Mouse (Mus musculus) stomach, embryonic 16.5 days (tissue): ENCODE measurements around the gene Tcl1b2. TPM values are rescaled to one million over a fixed set of nuclear protein-coding genes. Genes with fewer than 3 reads are reported as not detected.
"Not testable (repeated sequence)": the region's sequence is repeated elsewhere in the genome, so short reads cannot be mapped to it uniquely, and the experiment has no call there.

Experiments
- ATAC-seq: fragments of 200-750 bp; cut with Nextera tagmentation; 2 replicates; pipeline ENCODE4 v1.8.0; 2017; ENCODE audit warnings: moderate number of reproducible peaks, moderate TSS enrichment; ENCODE audit not compliant: insufficient read depth, low FRiP score
- H3K27ac ChIP-seq: fragments of 300-500 bp; sonication (generic); 2 replicates; pipeline ENCODE4 v1.5.1; 2014; ENCODE audit warnings: low read length
- H3K27me3 ChIP-seq: fragments of 300-500 bp; sonication (generic); 2 replicates; pipeline ENCODE4 v1.6.1; 2014; ENCODE audit warnings: low read length, control low read depth, mixed read lengths; ENCODE audit not compliant: control insufficient read depth, insufficient read depth
- H3K36me3 ChIP-seq: fragments of 300-500 bp; sonication (generic); 2 replicates; pipeline ENCODE4 v1.6.1; 2014; ENCODE audit warnings: low read length; ENCODE audit not compliant: control insufficient read depth, insufficient read depth
- H3K4me1 ChIP-seq: fragments of 300-500 bp; sonication (generic); 2 replicates; pipeline ENCODE4 v1.6.1; 2014; ENCODE audit warnings: low read length, control low read depth, mixed read lengths; ENCODE audit not compliant: control insufficient read depth, insufficient read depth
- H3K4me2 ChIP-seq: fragments of 300-500 bp; sonication (generic); 2 replicates; pipeline ENCODE4 v1.6.1; 2014; ENCODE audit warnings: low read depth, low read length, mixed read lengths
- H3K4me3 ChIP-seq: fragments of 300-500 bp; sonication (generic); replicated peaks from 2 replicates; pipeline ENCODE4 v1.5.1; 2014; ENCODE audit warnings: mild to moderate bottlenecking, low read length
- H3K9ac ChIP-seq: fragments of 300-500 bp; sonication (generic); 2 replicates; pipeline ENCODE4 v1.6.1; 2014; ENCODE audit warnings: low read length
- H3K9me3 ChIP-seq: fragments of 300-500 bp; sonication (generic); replicated peaks from 2 replicates; pipeline ENCODE4 v1.6.1; 2016; ENCODE audit warnings: low read length, control low read depth; ENCODE audit not compliant: control insufficient read depth
- WGBS: fragments of 180-500 bp; shearing (Covaris S2); extraction: QIAGEN DNeasy Blood & Tissue Kit; methylation state at CpG from one replicate; pipeline ENCODE4 v1.1.7; 2014; 5-methylcytosine and 5-hydroxymethylcytosine counted together
- polyA plus RNA-seq: library from polyadenylated mRNA; unstranded; fragments of >200 nt; fragmentation: Nextera tagmentation; extraction: Ambion mirVana; gene quantifications from 2 replicates; pipeline ENCODE4 v1.2.1, GENCODE M21; 2015

Tcl1b2 gene
- polyA plus RNA-seq, 1 experiment from 2014 or later: not detected

DNA sequence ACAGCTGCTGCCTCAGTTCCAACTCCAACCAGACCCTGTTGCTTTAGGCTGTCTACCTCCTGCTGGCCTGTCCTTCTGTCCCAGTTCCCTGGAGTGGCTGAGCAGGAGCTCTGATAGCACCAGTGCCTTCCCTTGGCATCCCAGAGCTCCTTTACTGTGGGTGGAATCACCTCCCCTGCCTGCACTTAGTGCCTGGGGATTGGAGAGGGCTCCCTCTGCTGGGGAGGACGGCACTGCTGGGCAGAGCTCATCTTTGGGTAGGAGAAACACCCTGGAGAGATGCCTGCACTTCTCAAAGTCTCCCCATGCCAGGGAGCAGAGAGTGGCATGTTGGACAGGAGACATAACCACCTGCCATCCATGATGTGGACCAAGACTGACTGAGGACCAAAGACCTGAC is 886 bp upstream of the Tcl1b2 start:
- not testable (repeated sequence) for H3K27ac ChIP-seq, H3K27me3 ChIP-seq, ATAC-seq, H3K4me1 ChIP-seq, H3K4me2 ChIP-seq, H3K9ac ChIP-seq, H3K36me3 ChIP-seq, H3K4me3 ChIP-seq, H3K9me3 ChIP-seq
- WGBS: 33% methylated on average over 1 of the region's 1 CpGs

DNA sequence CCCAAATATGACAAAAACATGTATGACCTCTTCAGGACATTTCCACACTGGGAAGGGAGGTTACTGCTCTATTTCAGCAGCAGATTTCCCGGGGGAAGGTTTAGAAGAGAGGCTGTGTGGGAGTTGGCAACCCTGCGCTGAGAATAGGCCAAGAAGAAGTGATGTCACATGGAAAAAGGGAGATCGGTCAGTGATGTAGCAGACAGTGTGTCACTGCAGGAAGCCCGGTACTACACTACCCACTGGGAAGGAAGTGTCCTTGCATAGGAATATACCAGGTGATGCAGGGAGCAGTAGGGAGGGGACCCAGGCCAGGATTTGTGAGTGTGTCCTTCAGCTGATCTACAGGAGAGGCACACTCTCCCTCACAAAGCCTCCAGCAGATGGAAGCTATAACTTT is 9.5 kb downstream of the Tcl1b2 start:
- ATAC-seq, H3K27me3 ChIP-seq, H3K9me3 ChIP-seq, H3K27ac ChIP-seq, H3K9ac ChIP-seq, H3K36me3 ChIP-seq, H3K4me1 ChIP-seq, H3K4me2 ChIP-seq, H3K4me3 ChIP-seq: not testable (repeated sequence)
- WGBS: 58% methylated on average over 4 of the region's 4 CpGs

DNA sequence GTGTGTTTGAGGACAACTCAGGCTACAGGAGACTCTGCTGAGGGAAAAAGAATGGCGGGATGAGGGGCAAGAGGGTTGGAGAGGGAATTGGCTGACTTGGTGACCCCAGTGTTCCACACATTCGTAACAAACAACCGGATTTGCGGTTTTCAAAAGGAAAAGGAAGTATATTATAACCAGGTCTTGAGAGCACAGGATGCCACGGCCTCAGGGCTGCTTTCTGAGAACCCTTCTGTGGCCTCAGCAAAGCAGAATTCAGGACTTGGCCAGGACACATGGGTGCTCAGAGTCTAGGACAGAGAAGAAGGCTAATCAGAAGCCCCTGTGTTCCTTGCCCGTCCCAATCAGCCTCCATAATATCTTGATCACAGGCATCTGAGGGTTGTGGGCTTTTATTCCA is 13.0 kb downstream of the Tcl1b2 start:
- Histone ChIP-seq H3K4me1 (no peaks in the 10 kb centered on the region), H3K27ac (no peak overlapping the region), H3K4me2 (no peak overlapping the region), H3K36me3 (no peaks in the 10 kb centered on the region), H3K27me3 (no peaks in the 10 kb centered on the region), H3K9me3 (no peaks in the 10 kb centered on the region), H3K9ac (no peak overlapping the region), H3K4me3 (no peak overlapping the region)
- ATAC-seq: no peak
- WGBS: 78% methylated on average over 6 of the region's 6 CpGs

DNA sequence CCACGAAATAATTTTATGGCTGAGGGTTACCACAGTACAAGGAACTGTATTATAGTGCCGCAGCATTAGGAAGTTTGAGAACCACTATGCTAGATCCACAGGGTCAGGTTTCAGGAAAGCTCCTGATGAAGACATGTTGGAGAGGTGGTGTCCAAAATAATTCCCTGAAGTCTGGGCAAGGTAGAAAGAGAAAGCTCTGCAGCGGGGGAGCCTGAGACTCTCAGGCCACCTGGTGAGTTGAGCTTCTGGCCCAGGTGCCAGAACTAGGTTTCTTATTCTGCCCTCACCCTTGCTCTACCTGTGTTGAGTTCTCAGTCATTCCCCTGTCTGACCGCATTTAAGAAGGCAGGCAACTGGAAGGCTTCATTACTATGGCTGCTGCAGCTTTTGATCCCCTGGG is 13.6 kb downstream of the Tcl1b2 start, which contains the start of gene Tcl1b1:
Tcl1b1 (plus strand) TSS at position 301 of the 400 bp plus-strand sequence.
- no peak for ATAC-seq
- Histone ChIP-seq H3K4me1 (no peaks in the 10 kb centered on the region), H3K9me3 (no peaks in the 10 kb centered on the region), H3K27ac (no peak within 1 kb of the TSS), H3K4me2 (no peak within 1 kb of the TSS), H3K9ac (no peak within 1 kb of the TSS), H3K36me3 (no peaks in the 10 kb centered on the region), H3K4me3 (no peak within 1 kb of the TSS), H3K27me3 (no peaks in the 10 kb centered on the region)
- WGBS: 74% methylated on average over 4 of the region's 4 CpGs

DNA sequence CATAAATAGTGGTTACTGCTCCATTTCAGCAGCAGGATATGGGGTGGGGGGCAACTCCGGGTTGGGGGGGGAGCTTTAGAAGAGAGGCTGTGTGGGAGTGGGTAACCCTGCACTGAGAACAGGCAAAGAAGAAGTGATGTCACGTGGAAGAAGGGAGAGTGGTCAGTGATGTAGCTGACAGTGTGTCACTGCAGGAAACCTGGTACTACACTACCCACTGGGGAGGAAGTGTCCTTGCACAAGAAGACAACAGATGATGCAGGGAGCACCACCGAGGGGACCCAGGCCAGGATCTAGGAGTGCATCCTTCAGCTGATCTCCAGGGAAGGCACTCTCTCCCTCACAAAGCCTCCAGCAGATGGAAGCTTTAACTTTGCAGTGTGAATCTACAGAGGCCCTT is 20.9 kb downstream of the Tcl1b2 start:
- Histone ChIP-seq H3K4me1 (no peaks in the 10 kb centered on the region), H3K9ac (no peak overlapping the region), H3K9me3 (no peaks in the 10 kb centered on the region), H3K36me3 (no peaks in the 10 kb centered on the region), H3K27ac (no peak overlapping the region), H3K4me3 (no peak overlapping the region), H3K4me2 (no peak overlapping the region), H3K27me3 (no peaks in the 10 kb centered on the region)
- 65% methylated on average over 3 of the region's 3 CpGs for WGBS
- ATAC-seq: no peak

DNA sequence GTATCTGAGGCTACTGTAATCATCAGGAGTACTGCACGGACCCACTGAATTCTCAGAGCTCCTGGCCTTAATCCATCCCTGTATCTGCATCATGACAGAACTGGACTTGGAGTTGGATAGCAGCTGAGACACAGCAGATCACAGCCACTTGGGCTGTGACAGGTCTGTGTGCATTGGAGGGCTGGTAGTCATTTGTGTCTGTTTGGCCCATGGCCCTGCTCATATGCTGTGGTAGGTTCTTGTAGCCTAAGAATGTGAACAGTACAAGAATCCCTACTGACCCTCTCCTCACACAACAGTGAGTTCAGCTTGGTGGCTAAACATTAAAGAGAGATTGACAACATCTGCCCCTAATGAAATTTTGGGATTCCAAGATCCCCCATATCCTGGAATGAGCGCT is 27.6 kb downstream of the Tcl1b2 start:
- H3K9me3 ChIP-seq: no peaks in the 10 kb centered on the region
- 76% methylated on average over 2 of the region's 2 CpGs for WGBS
- no peak for ATAC-seq
- no peak overlapping the region for H3K4me3 ChIP-seq
- no peak overlapping the region for H3K9ac ChIP-seq
- H3K27ac ChIP-seq: no peak overlapping the region
- no peaks in the 10 kb centered on the region for H3K4me1 ChIP-seq
- no peaks in the 10 kb centered on the region for H3K27me3 ChIP-seq
- H3K36me3 ChIP-seq: no peaks in the 10 kb centered on the region
- H3K4me2 ChIP-seq: no peak overlapping the region

DNA sequence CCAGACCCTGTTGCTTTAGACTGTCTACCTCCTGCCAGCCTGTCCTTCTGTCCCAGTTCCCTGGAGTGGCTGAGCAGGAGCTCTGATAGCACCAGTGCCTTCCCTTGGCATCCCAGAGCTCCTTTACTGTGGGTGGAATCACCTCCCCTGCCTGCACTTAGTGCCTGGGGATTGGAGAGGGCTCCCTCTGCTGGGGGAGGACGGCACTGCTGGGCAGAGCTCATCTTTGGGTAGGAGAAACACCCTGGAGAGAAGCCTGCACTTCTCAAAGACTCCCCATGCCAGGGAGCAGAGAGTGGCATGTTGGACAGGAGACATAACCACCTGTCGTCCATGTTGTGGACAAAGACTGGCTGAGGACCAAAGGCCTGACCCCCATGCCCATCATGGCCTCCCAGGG is 28.5 kb downstream of the Tcl1b2 start:
- not testable (repeated sequence) for H3K4me1 ChIP-seq, H3K27ac ChIP-seq, H3K4me3 ChIP-seq, H3K9me3 ChIP-seq, ATAC-seq, H3K27me3 ChIP-seq, H3K36me3 ChIP-seq, H3K9ac ChIP-seq, H3K4me2 ChIP-seq
- whole genome bisulfite sequencing: 25% methylated on average over 2 of the region's 2 CpGs

DNA sequence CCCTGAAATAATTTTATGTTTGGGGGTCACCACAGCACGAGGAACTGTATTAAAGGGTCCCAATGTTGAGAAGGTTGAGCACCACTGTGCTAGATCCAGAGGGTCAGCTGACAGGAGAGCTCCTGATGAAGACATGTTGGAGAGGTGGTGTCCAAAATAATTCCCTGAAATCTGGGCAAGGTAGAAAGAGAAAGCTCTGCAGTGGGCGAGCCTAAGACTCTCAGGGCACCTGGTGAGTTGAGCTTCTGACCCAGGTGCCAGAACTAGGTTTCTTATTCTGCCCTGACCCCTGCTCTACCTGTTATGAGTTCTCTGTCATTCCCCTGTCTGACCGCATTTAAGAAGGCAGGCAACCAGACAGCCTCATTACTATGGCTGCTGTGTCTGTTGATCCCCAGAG is 30.2 kb downstream of the Tcl1b2 start, which contains the start of gene Tcl1b5:
Tcl1b5 (plus strand) TSS at position 301 of the 400 bp plus-strand sequence.
- not testable (repeated sequence) for H3K9ac ChIP-seq, H3K9me3 ChIP-seq, H3K27me3 ChIP-seq, H3K36me3 ChIP-seq, H3K27ac ChIP-seq, H3K4me2 ChIP-seq, H3K4me1 ChIP-seq, H3K4me3 ChIP-seq, ATAC-seq
- WGBS: 63% methylated on average over 3 of the region's 3 CpGs

DNA sequence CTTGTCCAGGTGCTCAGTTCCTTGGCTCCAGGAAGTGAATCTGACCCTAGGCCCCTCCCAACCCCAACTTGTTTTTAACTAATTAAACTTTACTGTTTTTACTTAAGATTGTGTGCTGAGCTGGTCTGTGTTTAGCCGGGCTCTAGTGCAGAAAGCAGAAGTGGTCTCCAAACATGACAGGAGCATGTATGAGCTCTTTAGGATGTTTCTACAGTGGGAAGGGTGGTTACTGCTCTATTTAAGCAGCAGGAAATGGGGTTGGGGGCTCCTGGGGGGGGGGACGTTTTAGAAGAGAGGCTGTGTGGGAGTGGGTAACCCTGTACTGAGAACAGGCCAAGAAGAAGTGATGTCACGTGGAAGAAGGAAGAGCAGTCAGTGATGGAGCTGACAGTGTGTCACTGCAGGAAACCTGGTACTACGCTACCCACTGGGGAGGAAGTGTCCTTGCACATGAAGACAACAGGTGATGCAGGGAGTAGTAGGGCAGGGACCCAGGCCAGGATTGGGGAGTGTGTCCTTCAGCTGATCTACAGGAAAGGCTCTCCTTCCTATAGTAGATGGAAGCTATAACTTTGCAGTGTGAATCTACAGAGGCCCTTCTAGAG is 35.3 kb downstream of the Tcl1b2 start:
- H3K4me2 ChIP-seq, H3K4me1 ChIP-seq, H3K4me3 ChIP-seq, H3K9me3 ChIP-seq, ATAC-seq, H3K9ac ChIP-seq, H3K36me3 ChIP-seq, H3K27me3 ChIP-seq, H3K27ac ChIP-seq: not testable (repeated sequence)
- 63% methylated on average over 4 of the region's 4 CpGs for WGBS

DNA sequence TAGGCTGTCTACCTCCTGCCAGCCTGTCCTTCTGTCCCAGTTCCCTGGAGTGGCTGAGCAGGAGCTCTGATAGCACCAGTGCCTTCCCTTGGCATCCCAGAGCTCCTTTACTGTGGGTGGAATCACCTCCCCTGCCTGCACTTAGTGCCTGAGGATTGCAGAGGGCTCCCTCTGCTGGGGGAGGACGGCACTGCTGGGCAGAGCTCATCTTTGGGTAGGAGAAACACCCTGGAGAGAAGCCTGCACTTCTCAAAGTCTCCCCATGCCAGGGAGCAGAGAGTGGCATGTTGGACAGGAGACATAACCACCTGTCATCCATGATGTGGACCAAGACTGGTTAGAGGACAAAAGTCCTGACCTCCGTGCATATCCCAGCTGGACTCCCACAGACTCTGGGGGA is 43.2 kb downstream of the Tcl1b2 start:
- not testable (repeated sequence) for H3K27ac ChIP-seq, H3K9ac ChIP-seq, H3K4me1 ChIP-seq, H3K27me3 ChIP-seq, ATAC-seq, H3K4me3 ChIP-seq, H3K9me3 ChIP-seq, H3K4me2 ChIP-seq, H3K36me3 ChIP-seq
- 26% methylated on average over 2 of the region's 2 CpGs for WGBS
